Mouse (Mus musculus) macrophage (primary cell): ENCODE results near the gene Tubgcp6. TPM values are rescaled to one million over a fixed set of nuclear protein-coding genes. Genes with fewer than 3 reads are reported as not detected.

Experiments
- H3K27ac ChIP-seq: fragments of 350-480 bp; formaldehyde crosslinking; 2 replicates; pipeline ENCODE4 v1.9.0; 2021
- H3K36me3 ChIP-seq: fragments of 350-480 bp; formaldehyde crosslinking; 2 replicates; pipeline ENCODE4 v1.9.0; 2021; ENCODE audit errors: inconsistent target
- H3K4me3 ChIP-seq: fragments of 350-480 bp; formaldehyde crosslinking; 2 replicates; pipeline ENCODE4 v1.9.0; 2021; ENCODE audit errors: inconsistent target
- H3K79me2 ChIP-seq: fragments of 350-480 bp; formaldehyde crosslinking; 2 replicates; pipeline ENCODE4 v1.9.0; 2021; ENCODE audit errors: inconsistent target
- WGBS: methylation state at CpG from one replicate; pipeline ENCODE4 v1.1.7; 2026; ENCODE audit warnings: inconsistent platforms; ENCODE audit not compliant: missing documents; 5-methylcytosine and 5-hydroxymethylcytosine counted together
- polyA plus RNA-seq: library from polyadenylated mRNA; stranded (reverse); fragments of 250-400 nt; gene quantifications from 3 replicates; pipeline ENCODE4 v1.2.4, GENCODE M21; 2018; ENCODE audit warnings: inconsistent platforms

The Tubgcp6 gene
- polyA plus RNA-seq, 1 experiment from 2014 or later: 4.1 TPM

DNA sequence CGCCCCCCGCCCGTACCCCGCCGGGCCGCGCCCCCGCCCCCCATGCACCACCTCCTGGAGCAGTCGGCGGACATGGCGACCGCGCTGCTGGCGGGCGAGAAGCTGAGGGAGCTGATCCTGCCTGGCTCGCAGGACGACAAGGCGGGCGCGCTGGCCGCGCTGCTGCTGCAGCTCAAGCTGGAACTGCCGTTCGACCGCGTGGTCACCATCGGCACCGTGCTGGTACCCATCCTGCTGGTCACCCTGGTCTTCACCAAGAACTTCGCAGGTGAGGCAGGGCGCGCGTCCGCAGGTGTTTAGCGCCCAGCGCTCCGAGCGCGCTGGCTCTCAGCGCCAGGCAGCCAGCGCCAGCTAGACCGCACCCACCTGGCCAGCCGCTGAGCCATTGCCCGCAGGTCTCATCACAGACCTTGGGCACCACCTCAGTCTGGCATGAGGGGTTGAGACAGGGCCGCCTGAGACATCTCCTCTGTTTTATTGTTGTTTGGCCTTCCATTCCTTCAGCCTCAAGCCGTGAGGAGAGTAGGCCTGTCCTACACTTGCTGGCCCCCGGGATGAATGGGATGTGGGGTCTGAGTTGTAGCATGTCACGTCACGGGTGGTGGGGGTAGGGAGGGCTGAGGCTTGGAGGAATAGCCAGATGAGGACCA, 62.8 kb downstream of the Tubgcp6 start:
- WGBS: 7% methylated on average over 39 of the region's 48 CpGs
- H3K79me2 ChIP-seq: no peaks in the 10 kb centered on the region
- H3K36me3 ChIP-seq: no peaks in the 10 kb centered on the region
- H3K4me3 ChIP-seq: no peak overlapping the region
- no peak overlapping the region for H3K27ac ChIP-seq

DNA sequence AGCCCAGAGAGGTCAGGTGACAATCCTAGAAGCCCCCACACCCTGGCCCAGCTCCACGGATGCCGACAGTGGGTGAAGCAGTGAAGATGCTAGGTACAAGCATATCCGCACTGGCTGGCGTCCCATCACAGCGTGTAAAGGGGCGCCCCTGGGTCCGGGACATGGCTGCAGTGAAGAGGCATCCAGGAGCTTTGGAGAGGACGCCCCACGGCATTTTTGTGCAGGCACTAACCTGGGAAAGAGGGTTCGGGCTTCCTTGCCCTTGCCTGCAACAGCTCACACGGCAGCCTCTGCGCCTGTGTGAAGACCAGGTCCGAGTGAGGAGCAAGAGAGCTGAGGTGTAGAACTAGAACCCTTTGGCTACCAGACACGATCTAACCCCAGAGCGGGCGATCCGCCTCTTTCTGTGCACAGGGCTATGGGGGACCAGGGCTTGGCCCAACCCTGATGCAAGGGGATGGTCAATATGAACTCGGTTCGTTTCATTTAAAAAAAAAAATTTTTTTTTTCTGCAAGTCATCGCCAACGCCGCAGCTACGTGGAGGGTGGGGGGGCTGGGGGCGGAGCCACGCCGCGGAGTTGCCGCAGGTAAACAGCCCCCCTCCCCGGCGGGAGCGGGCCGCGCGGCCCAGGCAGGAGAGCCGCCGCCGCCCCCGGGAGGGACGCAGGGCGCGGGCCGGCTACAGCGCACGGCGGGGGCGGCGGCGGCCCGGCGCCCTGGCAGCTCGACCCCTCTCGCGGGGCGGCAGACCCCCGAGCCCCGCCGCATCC, 63.6 kb downstream of the Tubgcp6 start, which contains the start of gene Panx2:
TSS of gene Panx2 (plus strand) at position 574 of the 771 bp plus-strand sequence.
- Histone ChIP-seq H3K79me2 (no peaks in the 10 kb centered on the region), H3K4me3 (no peak within 1 kb of the TSS), H3K36me3 (no peaks in the 10 kb centered on the region), H3K27ac (no peak within 1 kb of the TSS)
- 4% methylated on average over 52 of the region's 57 CpGs for WGBS

DNA sequence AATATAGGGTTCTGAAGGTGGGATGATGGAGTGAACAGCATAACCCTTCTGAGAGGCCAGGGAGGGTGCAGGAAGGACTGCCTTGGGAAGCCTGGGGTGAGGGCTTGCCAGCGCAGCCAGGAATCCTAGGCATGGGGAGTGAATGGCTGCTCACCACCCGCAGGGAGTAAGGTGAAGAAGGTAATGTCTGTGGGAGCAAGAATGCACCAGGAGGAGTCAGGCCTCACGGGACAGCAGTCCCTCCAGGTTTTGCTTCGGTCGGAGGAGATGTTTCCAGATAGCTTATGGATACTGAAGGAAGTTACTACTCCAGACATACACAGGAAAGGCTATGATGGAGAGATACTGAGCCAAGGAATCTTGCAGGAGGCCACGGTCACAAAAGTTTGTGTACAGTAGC, 64.2 kb downstream of the Tubgcp6 start:
- no peaks in the 10 kb centered on the region for H3K79me2 ChIP-seq
- no peak overlapping the region for H3K27ac ChIP-seq
- H3K36me3 ChIP-seq: no peaks in the 10 kb centered on the region
- WGBS: 56% methylated on average over 6 of the region's 6 CpGs
- H3K4me3 ChIP-seq: no peak overlapping the region

DNA sequence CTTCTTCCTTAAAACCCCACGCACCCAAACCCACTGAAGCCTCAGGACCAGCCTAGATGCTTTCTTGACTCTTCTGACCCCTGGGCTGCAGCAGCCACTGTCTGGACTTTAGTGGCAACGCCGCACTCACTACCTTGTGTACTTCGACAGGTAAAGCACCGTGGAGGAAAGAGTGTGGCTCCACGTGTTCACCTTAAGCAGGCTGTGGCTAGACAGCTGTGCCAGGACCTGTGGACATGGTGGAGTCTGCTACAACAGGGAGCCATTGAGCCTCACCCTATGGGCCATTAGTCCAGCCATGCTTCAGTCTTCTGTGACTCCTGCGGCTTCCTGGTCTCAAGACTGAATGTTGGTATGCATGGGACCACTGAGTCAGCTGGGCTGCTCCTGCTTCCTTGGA, 68.2 kb downstream of the Tubgcp6 start:
- WGBS: 86% methylated on average over 7 of the region's 7 CpGs
- Histone ChIP-seq H3K36me3 (no peaks in the 10 kb centered on the region), H3K4me3 (no peak overlapping the region), H3K27ac (no peak overlapping the region), H3K79me2 (no peaks in the 10 kb centered on the region)

Other genes starting within 250 kb of the Tubgcp6 start
- not detected in 3 replicates for gene Ttll8, start 168.7 kb downstream of the Tubgcp6 start, polyA plus RNA-seq
- gene Mlc1, start 144.1 kb downstream of the Tubgcp6 start, polyA plus RNA-seq: not detected in 3 replicates
- not detected in 3 replicates for gene Mov10l1, start 140.2 kb downstream of the Tubgcp6 start, polyA plus RNA-seq
- gene Panx2, start 63.4 kb downstream of the Tubgcp6 start, polyA plus RNA-seq: not detected in 3 replicates
- 23.0 to 34.3 TPM (median 32.0 TPM) in 3 replicates for gene Trabd, start 48.0 kb downstream of the Tubgcp6 start, polyA plus RNA-seq
- gene Selenoo, start 34.0 kb downstream of the Tubgcp6 start, polyA plus RNA-seq: 8.4 to 19.1 TPM (median 10.8 TPM) in 3 replicates
- gene Hdac10, start 5.6 kb upstream of the Tubgcp6 start, polyA plus RNA-seq: 3.9 to 7.2 TPM (median 5.5 TPM) in 3 replicates
- gene Mapk12, start 17.6 kb upstream of the Tubgcp6 start, polyA plus RNA-seq: 0.09 TPM in 1 of 3 replicates, not detected in the others
- gene Mapk11, start 26.5 kb upstream of the Tubgcp6 start, polyA plus RNA-seq: 0.79 to 2.1 TPM (median 1.5 TPM) in 3 replicates
- 226 to 333 TPM (median 246 TPM) in 3 replicates for gene Plxnb2, start 57.7 kb upstream of the Tubgcp6 start, polyA plus RNA-seq
- 0.80 to 2.0 TPM (median 1.1 TPM) in 3 replicates for gene Dennd6b, start 73.4 kb upstream of the Tubgcp6 start, polyA plus RNA-seq
- 15.7 to 23.8 TPM (median 17.1 TPM) in 3 replicates for gene Ppp6r2, start 88.4 kb upstream of the Tubgcp6 start, polyA plus RNA-seq
- 25.5 to 41.4 TPM (median 33.6 TPM) in 3 replicates for gene Sbf1, start 192.2 kb upstream of the Tubgcp6 start, polyA plus RNA-seq
- gene Adm2, start 199.6 kb upstream of the Tubgcp6 start, polyA plus RNA-seq: not detected in 3 replicates
- not detected in 3 replicates for gene Miox, start 211.3 kb upstream of the Tubgcp6 start, polyA plus RNA-seq
- gene Lmf2, start 232.5 kb upstream of the Tubgcp6 start, polyA plus RNA-seq: 19.8 to 30.4 TPM (median 23.9 TPM) in 3 replicates
- 37.1 to 52.3 TPM (median 40.4 TPM) in 3 replicates for gene Ncaph2, start 232.6 kb upstream of the Tubgcp6 start, polyA plus RNA-seq